Mouse (Mus musculus) midbrain, embryonic 16.5 days (tissue): ENCODE data around the gene Trim14. TPM values are rescaled to one million over a fixed set of nuclear protein-coding genes. Genes with fewer than 3 reads are reported as not detected.

Experiments used
- ATAC-seq: fragments of 200-750 bp; cut with Nextera tagmentation; 2 replicates; pipeline ENCODE4 v1.8.0; 2017; ENCODE audit warnings: moderate TSS enrichment
- H3K27ac ChIP-seq: fragments of 300-500 bp; sonication (generic); 2 replicates; pipeline ENCODE4 v1.5.1; 2014; ENCODE audit warnings: mild to moderate bottlenecking, low read length, mixed read lengths
- H3K27me3 ChIP-seq: fragments of 300-500 bp; sonication (generic); 2 replicates; pipeline ENCODE4 v1.6.1; 2014; ENCODE audit warnings: low read depth, low read length, mixed read lengths; ENCODE audit not compliant: control insufficient read depth, insufficient read depth
- H3K36me3 ChIP-seq: fragments of 300-500 bp; sonication (generic); 2 replicates; pipeline ENCODE4 v1.6.1; 2014; ENCODE audit warnings: mild to moderate bottlenecking, low read length, moderate library complexity, mixed read lengths; ENCODE audit not compliant: control insufficient read depth, insufficient read depth
- H3K4me1 ChIP-seq: fragments of 300-500 bp; sonication (generic); 2 replicates; pipeline ENCODE4 v1.6.1; 2014; ENCODE audit warnings: mild to moderate bottlenecking, low read length, mixed read lengths; ENCODE audit not compliant: control insufficient read depth, insufficient read depth
- H3K4me2 ChIP-seq: fragments of 300-500 bp; sonication (generic); 2 replicates; pipeline ENCODE4 v1.6.1; 2014; ENCODE audit warnings: mild to moderate bottlenecking, low read length, mixed read lengths
- H3K4me3 ChIP-seq: fragments of 300-500 bp; sonication (generic); 2 replicates; pipeline ENCODE4 v1.5.1; 2014; ENCODE audit warnings: low read depth, mild to moderate bottlenecking, low read length, moderate library complexity, mixed read lengths
- H3K9ac ChIP-seq: fragments of 300-500 bp; sonication (generic); 2 replicates; pipeline ENCODE4 v1.6.1; 2014; ENCODE audit warnings: low read depth, low read length, mixed read lengths
- H3K9me3 ChIP-seq: fragments of 300-500 bp; sonication (generic); replicated peaks from 2 replicates; pipeline ENCODE4 v1.6.1; 2014; ENCODE audit warnings: mild to moderate bottlenecking, low read length, mixed read lengths; ENCODE audit not compliant: control insufficient read depth, poor library complexity, severe bottlenecking
- WGBS: fragments of 180-500 bp; shearing (Covaris S2); extraction: QIAGEN DNeasy Blood & Tissue Kit; methylation state at CpG from one replicate; pipeline ENCODE4 v1.1.7; 2014; 5-methylcytosine and 5-hydroxymethylcytosine counted together
- polyA plus RNA-seq: library from polyadenylated mRNA; unstranded; fragments of >200 nt; fragmentation: Nextera tagmentation; extraction: Ambion mirVana; gene quantifications from 2 replicates; pipeline ENCODE4 v1.2.1, GENCODE M21; 2015

The Trim14 gene
- polyA plus RNA-seq, 1 experiment from 2014 or later, result 0.95 TPM

- Histone ChIP-seq H3K4me1 (peaks cover 4% of the 10 kb centered on the region), H3K36me3 (no peaks in the 10 kb centered on the region), H3K9me3 (no peaks in the 10 kb centered on the region), H3K4me2 (no peak overlapping the region), H3K27ac (no peak overlapping the region), H3K9ac (no peak overlapping the region), H3K4me3 (no peak overlapping the region), H3K27me3 (no peaks in the 10 kb centered on the region)
- no peak for ATAC-seq
- WGBS, result 69% methylated on average over 1 of the region's 1 CpGs
These were observed 88.5 kb downstream of the Trim14 start for GRCm38 (mm10) chr4:46447461-46447860.

GRCm38 (mm10) chr4:46445237-46445945 is 90.5 kb downstream of the Trim14 start:
- Histone ChIP-seq H3K36me3 (no peaks in the 10 kb centered on the region), H3K4me1 (peaks cover 4% of the 10 kb centered on the region; the same call in 1 of the 2 replicates), H3K4me3 (no peak overlapping the region), H3K27ac (no peak overlapping the region), H3K9ac (no peak overlapping the region), H3K9me3 (no peaks in the 10 kb centered on the region), H3K27me3 (no peaks in the 10 kb centered on the region), H3K4me2 (no peak overlapping the region)
- WGBS, result 45% methylated on average over 9 of the region's 9 CpGs
- no peak for ATAC-seq

Other genes with a start within 250 kb of the Trim14 start
- not detected in 2 replicates for gene Foxe1, start 192.5 kb downstream of the Trim14 start, polyA plus RNA-seq
- 8.6 and 9.0 TPM in 2 replicates for gene Trmo, start 146.7 kb downstream of the Trim14 start, polyA plus RNA-seq
- not detected in 2 replicates for gene Hemgn, start 122.6 kb downstream of the Trim14 start, polyA plus RNA-seq
- gene Anp32b, start 85.2 kb downstream of the Trim14 start, polyA plus RNA-seq, result 62.6 and 70.0 TPM in 2 replicates
- 66.9 and 71.7 TPM in 2 replicates for gene Nans, start 46.9 kb downstream of the Trim14 start, polyA plus RNA-seq
- 7.4 and 8.2 TPM in 2 replicates for gene Coro2a, start 66.1 kb upstream of the Trim14 start, polyA plus RNA-seq
- gene Tbc1d2, start 114.1 kb upstream of the Trim14 start, polyA plus RNA-seq, result 0.65 and 0.82 TPM in 2 replicates